Mouse (Mus musculus) MEL (cell line): ENCODE data around the gene Mgll. TPM values are rescaled to one million over a fixed set of nuclear protein-coding genes. Genes with fewer than 3 reads are reported as not detected.

Experiments used
- DNase-seq: peaks from one replicate; pipeline ENCODE4 v3.0.0; 2011; ENCODE audit warnings: low read depth, low spot score
- H3K27ac ChIP-seq: 2 replicates; pipeline ENCODE4 v1.5.1; 2012; ENCODE audit warnings: low read depth, mild to moderate bottlenecking, control low read depth, low read length, moderate library complexity; ENCODE audit not compliant: control insufficient read depth
- H3K27me3 ChIP-seq, 2 experiments: fragments of 150-350 bp in 1 of 2; sonication (generic) in 1 of 2; 2 replicates each; pipeline ENCODE4 v1.6.1; 2012; ENCODE audit warnings: low read length in 2 of 2, mild to moderate bottlenecking in 2 of 2, improper control_type of control experiment in 1 of 2, moderate library complexity in 1 of 2; ENCODE audit not compliant: insufficient read depth in 2 of 2, control insufficient read depth in 1 of 2
- H3K36me3 ChIP-seq, 2 experiments: 2 replicates each; pipeline ENCODE4 v1.6.1; 2012 to 2014; ENCODE audit warnings: low read length in 2 of 2, improper control_type of control experiment in 1 of 2, inconsistent platforms in 1 of 2, mild to moderate bottlenecking in 1 of 2; ENCODE audit not compliant: insufficient read depth in 2 of 2, control insufficient read depth in 1 of 2
- H3K4me1 ChIP-seq, 2 experiments: fragments of 150-350 bp in 1 of 2; sonication (generic) in 1 of 2; 2 replicates each; pipeline ENCODE4 v1.6.1; 2012; ENCODE audit warnings: low read length in 2 of 2, improper control_type of control experiment in 1 of 2, mild to moderate bottlenecking in 1 of 2; ENCODE audit not compliant: insufficient read depth in 2 of 2, control insufficient read depth in 1 of 2
- H3K4me3 ChIP-seq, 2 experiments: fragments of 150-350 bp in 1 of 2; sonication (generic) in 1 of 2; 2 replicates each; pipeline ENCODE4 v1.5.1; 2012; ENCODE audit warnings: low read depth in 2 of 2, low read length in 2 of 2, mild to moderate bottlenecking in 2 of 2, moderate library complexity in 2 of 2, control low read depth in 1 of 2, improper control_type of control experiment in 1 of 2; ENCODE audit not compliant: control insufficient read depth in 1 of 2, insufficient read depth in 1 of 2
- H3K79me2 ChIP-seq: 2 replicates; pipeline ENCODE4 v1.6.1; 2012; ENCODE audit warnings: mild to moderate bottlenecking, low read length, moderate library complexity; ENCODE audit not compliant: control insufficient read depth, poor library complexity, insufficient read depth
- H3K9ac ChIP-seq: 2 replicates; pipeline ENCODE4 v1.6.1; 2012; ENCODE audit warnings: low read depth, mild to moderate bottlenecking, control low read depth, low read length, moderate library complexity; ENCODE audit not compliant: control insufficient read depth, poor library complexity, severe bottlenecking
- H3K9me3 ChIP-seq: fragments of 150-350 bp; sonication (generic); replicated peaks from 2 replicates; pipeline ENCODE4 v1.6.1; 2012; ENCODE audit warnings: mild to moderate bottlenecking, low read length, improper control_type of control experiment, moderate library complexity; ENCODE audit not compliant: insufficient read depth
- CHD1 ChIP-seq: IDR thresholded peaks from 2 replicates; pipeline ENCODE4 v1.6.1; 2012; ENCODE audit warnings: low read depth, mild to moderate bottlenecking, inconsistent platforms, low read length, improper control_type of control experiment
- CTCF ChIP-seq, 3 experiments: IDR thresholded peaks in 2 of 3; conservative IDR thresholded peaks in 1 of 3; 2 replicates each; pipeline ENCODE4 v1.5.1; 2011 to 2012; ENCODE audit warnings: low read length in 3 of 3, low read depth in 2 of 3, mild to moderate bottlenecking in 2 of 3, improper control_type of control experiment in 1 of 3, inconsistent platforms in 1 of 3, mixed read lengths in 1 of 3, moderate library complexity in 1 of 3; ENCODE audit not compliant: control insufficient read depth in 1 of 3, insufficient read depth in 1 of 3, poor library complexity in 1 of 3, severe bottlenecking in 1 of 3
- ELF1 ChIP-seq: IDR thresholded peaks from 2 replicates; pipeline ENCODE4 v1.6.1; 2014; ENCODE audit warnings: low read depth, mild to moderate bottlenecking, inconsistent platforms, low read length, improper control_type of control experiment, moderate library complexity
- ETS1 ChIP-seq: IDR thresholded peaks from 2 replicates; pipeline ENCODE4 v1.6.1; 2012; ENCODE audit warnings: low read depth, mild to moderate bottlenecking, inconsistent platforms, low read length, improper control_type of control experiment, moderate library complexity
- JUND ChIP-seq: IDR thresholded peaks from 2 replicates; pipeline ENCODE4 v1.6.1; 2011; ENCODE audit warnings: low read depth, mild to moderate bottlenecking, improper control_type of control experiment, low read length
- KAT2A ChIP-seq: conservative IDR thresholded peaks from 2 replicates; pipeline ENCODE4 v1.6.1; 2012; ENCODE audit warnings: low read depth, low read length, improper control_type of control experiment, inconsistent platforms
- MAX ChIP-seq: IDR thresholded peaks from 2 replicates; pipeline ENCODE4 v1.6.1; 2011; ENCODE audit warnings: low read length, improper control_type of control experiment
- MYB ChIP-seq: IDR thresholded peaks from 2 replicates; pipeline ENCODE4 v1.6.1; 2011; ENCODE audit warnings: mild to moderate bottlenecking, low read depth, low read length, improper control_type of control experiment
- NELFE ChIP-seq: IDR thresholded peaks from 2 replicates; pipeline ENCODE4 v1.6.1; 2011; ENCODE audit warnings: low read depth, low read length, improper control_type of control experiment
- POLR2A ChIP-seq, 2 experiments: IDR thresholded peaks; 2 replicates each; pipeline ENCODE4 v1.6.1; 2011 to 2012; ENCODE audit warnings: low read length in 2 of 2, mild to moderate bottlenecking in 2 of 2, control low read depth in 1 of 2, improper control_type of control experiment in 1 of 2, low read depth in 1 of 2, moderate library complexity in 1 of 2; ENCODE audit not compliant: control insufficient read depth in 1 of 2, insufficient read depth in 1 of 2, poor library complexity in 1 of 2
- POLR2AphosphoS2 ChIP-seq: IDR thresholded peaks from 2 replicates; pipeline ENCODE4 v1.6.1; 2011; ENCODE audit warnings: low read length, improper control_type of control experiment
- RAD21 ChIP-seq: IDR thresholded peaks from 2 replicates; pipeline ENCODE4 v1.6.1; 2011; ENCODE audit warnings: mild to moderate bottlenecking, low read depth, low read length, improper control_type of control experiment
- RCOR1 ChIP-seq: IDR thresholded peaks from 2 replicates; pipeline ENCODE4 v1.6.1; 2012; ENCODE audit warnings: low read depth, mild to moderate bottlenecking, inconsistent platforms, low read length, improper control_type of control experiment
- SMC3 ChIP-seq: IDR thresholded peaks from 2 replicates; pipeline ENCODE4 v1.6.1; 2011; ENCODE audit warnings: low read depth, low read length, improper control_type of control experiment
- TBP ChIP-seq: IDR thresholded peaks from 2 replicates; pipeline ENCODE4 v1.8.0; 2011; ENCODE audit warnings: low read depth, low read length, improper control_type of control experiment
- TCF12 ChIP-seq: IDR thresholded peaks from 2 replicates; pipeline ENCODE4 v1.6.1; 2014; ENCODE audit warnings: low read depth, mild to moderate bottlenecking, inconsistent platforms, low read length, improper control_type of control experiment, moderate library complexity
- USF1 ChIP-seq: IDR thresholded peaks from 2 replicates; pipeline ENCODE4 v1.6.1; 2014; ENCODE audit warnings: low read depth, mild to moderate bottlenecking, inconsistent platforms, low read length, improper control_type of control experiment, moderate library complexity
- USF2 ChIP-seq, 2 experiments: IDR thresholded peaks; 2 replicates each; pipeline ENCODE4 v1.6.1; 2011 to 2012; ENCODE audit warnings: improper control_type of control experiment in 2 of 2, low read length in 2 of 2, borderline replicate concordance in 1 of 2, inconsistent platforms in 1 of 2, low read depth in 1 of 2, mild to moderate bottlenecking in 1 of 2; ENCODE audit not compliant: insufficient read depth in 1 of 2
- ZC3H11A ChIP-seq: IDR thresholded peaks from 2 replicates; pipeline ENCODE4 v1.6.1; 2012; ENCODE audit warnings: low read depth, mild to moderate bottlenecking, inconsistent platforms, low read length, improper control_type of control experiment
- ZKSCAN1 ChIP-seq: IDR thresholded peaks from 2 replicates; pipeline ENCODE4 v1.6.1; 2012; ENCODE audit warnings: low read depth, mild to moderate bottlenecking, inconsistent platforms, low read length, improper control_type of control experiment, moderate library complexity
- polyA plus RNA-seq, 2 experiments: library from polyadenylated mRNA; stranded (reverse) in 1 of 2; unstranded in 1 of 2; fragments of >175 nt in 1 of 2; fragments of >200 nt in 1 of 2; gene quantifications; 2 replicates each; pipeline versions ENCODE4 v1.2.1 to v1.2.4; 2012; ENCODE audit warnings: low replicate concordance in 2 of 2, low read depth in 1 of 2; ENCODE audit not compliant: insufficient read length in 2 of 2, insufficient read depth in 1 of 2, missing spikeins in 1 of 2
- total RNA-seq: library from RNA; depleted of rRNA; stranded (reverse); fragments of 300-350 nt; gene quantifications from 2 replicates; pipeline ENCODE4 v1.2.3, GENCODE M21; 2012

The Mgll gene
- total and polyA plus RNA-seq, 3 experiments: not detected

GRCm38 (mm10) chr6:88813832-88814231 is 89.6 kb downstream of the Mgll start:
- Histone ChIP-seq H3K9ac (no peak overlapping the region), H3K27ac (no peak overlapping the region), H3K27me3 (peaks cover 3 to 4% of the 10 kb centered on the region in 2 experiments; a peak in 3 of 4 replicates), H3K4me1 (no peaks in the 10 kb centered on the region), H3K4me3 (no peak overlapping the region), H3K9me3 (no peaks in the 10 kb centered on the region), H3K36me3 (no peaks in the 10 kb centered on the region), H3K79me2 (no peaks in the 10 kb centered on the region)
- no peak for DNase-seq
- no peak for TF ChIP-seq POLR2A (IDR thresholded peaks at IDR 0.05; ENCODE audit: control insufficient read depth in 1 of 2, insufficient read depth in 1 of 2, low read depth in 1 of 2, low read length in 2 of 2, poor library complexity in 1 of 2)
- TF ChIP-seq POLR2AphosphoS2: no peak
- no peak for TF ChIP-seq JUND
- no peak for TF ChIP-seq MAX
- TF ChIP-seq USF1: no peak
- TF ChIP-seq RCOR1: no peak
- TF ChIP-seq CTCF (IDR thresholded peaks at IDR 0.05 in 2 of 3, conservative IDR thresholded peaks at IDR 0.05 in 1 of 3; ENCODE audit: control insufficient read depth in 1 of 3, insufficient read depth in 1 of 3, low read depth in 2 of 3, low read length in 3 of 3, poor library complexity in 1 of 3, severe bottlenecking in 1 of 3): no peak
- TF ChIP-seq CHD1: no peak
- TF ChIP-seq NELFE: no peak

- TF ChIP-seq TBP: no peak
- TF ChIP-seq MYB: no peak
- no peak for TF ChIP-seq USF2 (IDR thresholded peaks at IDR 0.05; ENCODE audit: borderline replicate concordance in 1 of 2, insufficient read depth in 1 of 2, low read depth in 1 of 2, low read length in 2 of 2)
- no peak for TF ChIP-seq CTCF (IDR thresholded peaks at IDR 0.05 in 2 of 3, conservative IDR thresholded peaks at IDR 0.05 in 1 of 3; ENCODE audit: control insufficient read depth in 1 of 3, insufficient read depth in 1 of 3, low read depth in 2 of 3, low read length in 3 of 3, poor library complexity in 1 of 3, severe bottlenecking in 1 of 3)
- TF ChIP-seq MAX: no peak
- no peak for TF ChIP-seq ETS1
- TF ChIP-seq ELF1: no peak
- no peak for TF ChIP-seq TCF12
- TF ChIP-seq ZKSCAN1: no peak
- no peak for TF ChIP-seq KAT2A
- TF ChIP-seq NELFE: no peak
- no peak for TF ChIP-seq RAD21
- TF ChIP-seq SMC3: no peak
- TF ChIP-seq ZC3H11A: no peak
- peaks cover 2 to 3% of the 10 kb centered on the region in 2 experiments; a peak in 3 of 4 replicates for H3K27me3 ChIP-seq
- no peak overlapping the region for H3K9ac ChIP-seq
- H3K4me3 ChIP-seq: no peak overlapping the region
- H3K79me2 ChIP-seq: no peaks in the 10 kb centered on the region
- no peak for DNase-seq
- H3K27ac ChIP-seq: no peak overlapping the region
- H3K4me1 ChIP-seq: no peaks in the 10 kb centered on the region
- no peaks in the 10 kb centered on the region for H3K9me3 ChIP-seq
- no peaks in the 10 kb centered on the region for H3K36me3 ChIP-seq
Observed at GRCm38 (mm10) chr6:88815036-88815435, 90.8 kb downstream of the Mgll start.
